Mouse (Mus musculus) olfactory bulb, adult 2 months (tissue): ENCODE results near the gene Micall1. TPM values are rescaled to one million over a fixed set of nuclear protein-coding genes. Genes with fewer than 3 reads are reported as not detected.

Experiments used
- H3K27ac ChIP-seq: fragments of 200-500 bp; 2 replicates; pipeline ENCODE4 v1.5.1; 2012; ENCODE audit warnings: low read depth, low read length; ENCODE audit not compliant: insufficient read depth
- H3K4me1 ChIP-seq: fragments of 200-500 bp; 2 replicates; pipeline ENCODE4 v1.6.1; 2012; ENCODE audit warnings: low read length; ENCODE audit not compliant: control insufficient read depth, insufficient read depth
- H3K4me3 ChIP-seq: fragments of 200-500 bp; 2 replicates; pipeline ENCODE4 v1.5.1; 2012; ENCODE audit warnings: mild to moderate bottlenecking, low read depth, low read length, moderate library complexity; ENCODE audit not compliant: insufficient read depth
- CTCF ChIP-seq: fragments of 200-500 bp; IDR thresholded peaks from 2 replicates; pipeline ENCODE4 v1.5.1; 2012; ENCODE audit warnings: low read depth, mild to moderate bottlenecking, low read length, moderate library complexity; ENCODE audit not compliant: insufficient read depth
- POLR2A ChIP-seq: fragments of 200-500 bp; IDR thresholded peaks from 2 replicates; pipeline ENCODE4 v1.6.1; 2012; ENCODE audit warnings: mild to moderate bottlenecking, low read depth, low read length, moderate library complexity; ENCODE audit not compliant: insufficient read depth
- WGBS: fragments of 180-500 bp; shearing (Covaris S2); methylation state at CpG from one replicate; pipeline ENCODE4 v1.1.7; 2018; 5-methylcytosine and 5-hydroxymethylcytosine counted together
- polyA plus RNA-seq: library from polyadenylated mRNA; stranded (reverse); fragments of >200 nt; gene quantifications from 2 replicates; pipeline ENCODE4 v1.2.4, GENCODE M21; 2012; ENCODE audit warnings: low replicate concordance; ENCODE audit not compliant: missing spikeins, insufficient read depth, insufficient read length

The Micall1 gene
- polyA plus RNA-seq, 1 experiment = not detected

DNA sequence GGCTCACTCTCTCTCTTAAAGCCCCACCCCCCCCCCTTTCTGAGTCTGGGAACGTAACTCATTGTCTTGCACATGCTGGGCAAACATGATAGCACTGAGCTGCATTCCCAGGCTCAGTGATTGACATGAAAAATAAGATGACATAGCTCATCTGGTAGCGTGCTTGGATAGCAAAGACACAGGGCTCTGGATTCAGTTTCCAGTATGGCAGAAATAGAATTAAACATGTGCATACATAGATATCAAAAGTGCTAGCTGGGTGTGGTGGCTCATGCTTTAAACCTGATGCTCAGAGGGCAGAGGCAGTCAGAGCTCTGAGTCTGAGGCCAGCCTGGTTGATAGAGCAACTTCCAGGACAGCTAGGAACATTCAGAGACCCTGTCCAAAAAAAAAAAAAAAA, 2.9 kb upstream of the Micall1 start:
- TF ChIP-seq CTCF = no peak
- no peak for TF ChIP-seq POLR2A
- WGBS = 76% methylated on average over 2 of the region's 2 CpGs
- no peak overlapping the region for H3K27ac ChIP-seq
- H3K4me3 ChIP-seq = no peak overlapping the region
- H3K4me1 ChIP-seq = peaks cover 16% of the 10 kb centered on the region

- Histone ChIP-seq H3K4me1 (peaks cover 22% of the 10 kb centered on the region), H3K27ac (no peak overlapping the region), H3K4me3 (0 out of 2 replicates have a peak overlapping the region, but pooled peaks have one; percentile 80)
- TF ChIP-seq CTCF (no peak), POLR2A (no peak)
- 18% methylated on average over 7 of the region's 7 CpGs for WGBS
Observed at GRCm38 (mm10) chr15:79107966-79108365, 732 bp upstream of the Micall1 start.

- Histone ChIP-seq H3K4me1 (peaks cover 18% of the 10 kb centered on the region), H3K4me3 (peak overlapping the region; percentile 80), H3K27ac (peak overlapping the region; percentile 34)
- no peak for TF ChIP-seq POLR2A
- TF ChIP-seq CTCF = peak; percentile 9; the same call in 1 of the 2 replicates
- WGBS = 2% methylated on average over 45 of the region's 46 CpGs
Observed at GRCm38 (mm10) chr15:79109321-79109934, 730 bp downstream of the Micall1 start.

DNA sequence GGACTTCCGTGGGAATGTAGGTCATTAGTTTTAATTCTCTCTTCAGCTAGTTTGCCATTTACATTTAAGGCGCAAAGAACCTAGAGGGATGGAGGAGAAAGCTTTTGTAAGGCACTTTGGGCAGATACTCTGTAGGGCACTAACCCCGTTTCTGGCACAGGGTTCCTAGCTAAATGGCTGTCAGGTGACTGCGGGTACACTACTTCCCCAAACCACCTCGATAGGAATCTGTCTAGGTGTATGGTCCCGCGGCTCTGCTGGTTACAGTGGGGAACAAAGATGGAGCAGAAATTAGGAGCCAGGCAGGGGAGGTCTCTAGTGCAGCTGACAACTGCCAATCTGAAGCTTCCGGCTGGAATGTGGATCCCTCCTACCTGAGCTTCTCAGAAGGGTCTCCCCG, 1.3 kb downstream of the Micall1 start:
- no peak overlapping the region; the same call in 1 of the 2 replicates for H3K4me3 ChIP-seq
- peaks cover 18% of the 10 kb centered on the region for H3K4me1 ChIP-seq
- 30% methylated on average over 9 of the region's 9 CpGs for WGBS
- TF ChIP-seq POLR2A (no peak), CTCF (no peak)
- no peak overlapping the region for H3K27ac ChIP-seq

DNA sequence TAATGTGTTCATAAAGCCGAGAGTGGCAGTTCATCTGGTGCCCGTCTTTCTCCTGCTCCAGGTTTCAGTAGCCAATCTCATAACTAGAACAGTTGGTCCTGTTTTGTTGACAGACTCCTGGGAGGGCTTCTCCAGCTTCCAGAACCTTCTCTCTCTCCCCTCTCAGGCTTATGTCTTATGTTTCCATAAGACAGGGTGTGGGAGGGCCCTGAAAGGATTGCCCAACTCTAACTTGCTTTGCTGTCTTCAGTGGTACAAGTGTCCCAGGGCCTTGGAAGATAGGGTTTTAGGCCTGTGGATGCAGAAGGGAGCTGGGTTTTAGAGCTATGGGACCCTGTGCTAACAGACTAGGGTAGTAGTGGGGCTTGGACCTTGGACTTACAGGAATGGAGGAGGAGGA, 1.8 kb downstream of the Micall1 start:
- no peak for TF ChIP-seq CTCF
- TF ChIP-seq POLR2A = no peak
- WGBS = 71% methylated on average over 2 of the region's 2 CpGs
- H3K4me3 ChIP-seq = no peak overlapping the region
- H3K4me1 ChIP-seq = peaks cover 18% of the 10 kb centered on the region
- no peak overlapping the region for H3K27ac ChIP-seq

DNA sequence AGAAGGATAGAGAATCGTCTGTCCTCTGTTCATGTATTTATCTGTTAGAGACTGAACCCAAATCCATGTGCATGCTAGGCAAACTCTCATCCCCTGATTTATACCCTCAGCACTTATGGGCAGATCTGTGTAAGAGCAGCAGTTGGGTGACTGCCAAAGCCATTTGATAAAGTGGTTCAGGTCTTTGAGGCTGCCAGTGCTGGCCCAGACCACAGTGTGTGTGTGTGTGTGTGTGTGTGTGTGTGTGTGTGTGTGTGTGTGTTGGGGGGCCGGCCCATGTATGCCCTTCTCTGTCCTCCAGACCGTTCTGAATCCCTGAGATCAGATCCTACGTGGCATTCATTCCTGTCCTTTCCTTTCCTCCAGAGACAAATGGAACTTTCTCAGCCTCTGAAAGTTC, 3.1 kb downstream of the Micall1 start:
- Histone ChIP-seq H3K27ac (no peak overlapping the region), H3K4me3 (no peak overlapping the region), H3K4me1 (peaks cover 18% of the 10 kb centered on the region)
- WGBS = 53% methylated on average over 4 of the region's 4 CpGs
- no peak for TF ChIP-seq POLR2A

DNA sequence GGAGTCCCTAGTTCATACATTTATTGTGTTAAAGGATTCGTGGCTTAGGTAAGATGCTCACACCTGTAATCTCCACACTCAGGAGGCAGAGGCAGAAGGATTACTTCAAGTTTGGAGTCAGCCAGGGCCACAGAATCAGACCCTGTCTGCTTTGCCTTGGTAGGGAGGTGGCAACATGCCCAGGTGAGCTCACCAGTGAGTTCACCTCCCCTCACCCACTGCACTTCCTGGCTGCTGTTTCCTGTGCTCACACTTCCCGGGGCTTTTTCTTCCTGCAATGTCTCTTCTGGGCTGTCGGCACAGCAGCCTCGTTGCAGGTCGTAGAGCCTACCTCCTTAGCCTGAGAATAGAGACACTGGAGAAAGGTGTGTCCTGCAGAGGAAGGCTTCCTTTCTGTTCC, 6.6 kb downstream of the Micall1 start:
- H3K4me3 ChIP-seq = no peak overlapping the region
- peaks cover 11% of the 10 kb centered on the region for H3K4me1 ChIP-seq
- no peak for TF ChIP-seq CTCF
- H3K27ac ChIP-seq = no peak overlapping the region
- 67% methylated on average over 5 of the region's 5 CpGs for WGBS

- TF ChIP-seq CTCF = no peak
- no peak for TF ChIP-seq POLR2A
- 85% methylated on average over 9 of the region's 9 CpGs for WGBS
Observed at GRCm38 (mm10) chr15:79119491-79119890, 10.8 kb downstream of the Micall1 start.

GRCm38 (mm10) chr15:79122119-79122518, 13.4 kb downstream of the Micall1 start:
- TF ChIP-seq CTCF (no peak), POLR2A (no peak)
- Histone ChIP-seq H3K4me1 (no peaks in the 10 kb centered on the region), H3K27ac (no peak overlapping the region), H3K4me3 (no peak overlapping the region)
- 88% methylated on average over 4 of the region's 4 CpGs for WGBS

More at GRCm38 (mm10) chr15:79119491-79119890, 10.8 kb downstream of the Micall1 start:
- Histone ChIP-seq H3K4me1 (no peaks in the 10 kb centered on the region), H3K4me3 (no peak overlapping the region), H3K27ac (no peak overlapping the region)

DNA sequence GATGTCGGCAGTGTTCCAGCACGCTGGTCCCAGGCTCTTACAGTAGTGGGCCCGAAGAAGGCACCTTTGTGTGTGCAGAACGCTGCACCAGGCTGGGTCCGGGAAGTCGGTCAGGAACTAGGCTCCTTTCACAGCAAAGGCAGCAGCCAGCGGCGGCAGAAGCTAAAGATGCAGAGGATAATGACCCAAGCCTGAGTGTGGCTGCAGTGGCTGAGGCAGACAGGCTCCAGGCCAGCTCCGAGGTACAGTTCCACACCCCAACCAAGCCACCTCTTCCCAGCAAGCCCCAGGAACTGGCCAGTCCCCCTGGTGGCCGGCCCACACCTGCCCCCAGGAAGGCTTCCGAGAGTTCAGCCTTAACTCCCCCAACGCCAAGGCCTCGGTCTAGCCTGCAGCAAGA, 13.8 kb downstream of the Micall1 start:
- TF ChIP-seq POLR2A = no peak
- no peak for TF ChIP-seq CTCF
- Histone ChIP-seq H3K27ac (no peak overlapping the region), H3K4me1 (no peaks in the 10 kb centered on the region), H3K4me3 (no peak overlapping the region)
- WGBS = 85% methylated on average over 13 of the region's 13 CpGs
